Mouse (Mus musculus) liver, embryonic 12.5 days (tissue): Measurements from ENCODE around the gene Zdhhc14. TPM values are rescaled to one million over a fixed set of nuclear protein-coding genes. Genes with fewer than 3 reads are reported as not detected.

Source experiments
- ATAC-seq: fragments of 200-750 bp; cut with Nextera tagmentation; 2 replicates; pipeline ENCODE4 v1.8.0; 2017; ENCODE audit warnings: moderate number of reproducible peaks, mild to moderate bottlenecking, moderate library complexity
- H3K27ac ChIP-seq: fragments of 300-500 bp; sonication (generic); 2 replicates; pipeline ENCODE4 v1.5.1; 2016; ENCODE audit warnings: mild to moderate bottlenecking
- H3K27me3 ChIP-seq: fragments of 300-500 bp; sonication (generic); replicated peaks from 2 replicates; pipeline ENCODE4 v1.6.1; 2016; ENCODE audit warnings: mild to moderate bottlenecking, moderate library complexity
- H3K36me3 ChIP-seq: fragments of 300-500 bp; sonication (generic); 2 replicates; pipeline ENCODE4 v1.6.1; 2016; ENCODE audit warnings: mild to moderate bottlenecking, moderate library complexity
- H3K4me1 ChIP-seq: fragments of 300-500 bp; sonication (generic); 2 replicates; pipeline ENCODE4 v1.6.1; 2016
- H3K4me2 ChIP-seq: fragments of 300-500 bp; sonication (generic); 2 replicates; pipeline ENCODE4 v1.6.1; 2016; ENCODE audit warnings: mild to moderate bottlenecking, moderate library complexity
- H3K4me3 ChIP-seq: fragments of 300-500 bp; sonication (generic); 2 replicates; pipeline ENCODE4 v1.5.1; 2016; ENCODE audit warnings: mild to moderate bottlenecking, moderate library complexity
- H3K9ac ChIP-seq: fragments of 300-500 bp; sonication (generic); 2 replicates; pipeline ENCODE4 v1.6.1; 2016; ENCODE audit warnings: mild to moderate bottlenecking, moderate library complexity
- H3K9me3 ChIP-seq: fragments of 300-500 bp; sonication (generic); replicated peaks from 2 replicates; pipeline ENCODE4 v1.6.1; 2016; ENCODE audit warnings: mild to moderate bottlenecking, moderate library complexity
- WGBS: fragments of 180-500 bp; shearing (Covaris S2); methylation state at CpG from one replicate; pipeline ENCODE4 v1.1.7; 2016; ENCODE audit not compliant: insufficient replicate concordance; 5-methylcytosine and 5-hydroxymethylcytosine counted together
- polyA plus RNA-seq: library from polyadenylated mRNA; unstranded; fragments of >200 nt; fragmentation: Nextera tagmentation; extraction: Ambion mirVana; gene quantifications from 2 replicates; pipeline ENCODE4 v1.2.1, GENCODE M21; 2016

Zdhhc14 gene
- polyA plus RNA-seq, 1 experiment from 2014 or later, result 10.6 TPM

- H3K9me3 ChIP-seq, result no peaks in the 10 kb centered on the region
- no peak for ATAC-seq
- H3K27me3 ChIP-seq, result no peaks in the 10 kb centered on the region
- H3K4me3 ChIP-seq, result no peak overlapping the region
- no peak overlapping the region for H3K27ac ChIP-seq
- 75% methylated on average over 12 of the region's 12 CpGs for WGBS
- H3K9ac ChIP-seq, result no peak overlapping the region
- H3K36me3 ChIP-seq, result no peaks in the 10 kb centered on the region
- H3K4me2 ChIP-seq, result no peak overlapping the region
- no peaks in the 10 kb centered on the region for H3K4me1 ChIP-seq
Observed at GRCm38 (mm10) chr17:5583472-5584145, 91.3 kb downstream of the Zdhhc14 start.

- Histone ChIP-seq H3K4me2 (no peak overlapping the region), H3K36me3 (no peaks in the 10 kb centered on the region), H3K4me1 (0 out of 2 replicates have a peak, but pooled peaks cover 3% of the 10 kb centered on the region), H3K9me3 (no peaks in the 10 kb centered on the region), H3K27ac (no peak overlapping the region), H3K27me3 (no peaks in the 10 kb centered on the region), H3K4me3 (no peak overlapping the region), H3K9ac (no peak overlapping the region)
- ATAC-seq, result no peak
- WGBS, result 52% methylated on average over 6 of the region's 6 CpGs
Observed at GRCm38 (mm10) chr17:5591604-5592209, 99.3 kb downstream of the Zdhhc14 start.

- H3K4me2 ChIP-seq, result no peak overlapping the region
- no peak overlapping the region for H3K9ac ChIP-seq
- no peaks in the 10 kb centered on the region for H3K36me3 ChIP-seq
- no peaks in the 10 kb centered on the region for H3K27me3 ChIP-seq
- H3K9me3 ChIP-seq, result no peaks in the 10 kb centered on the region
- H3K27ac ChIP-seq, result no peak overlapping the region
- WGBS, result 70% methylated on average over 2 of the region's 2 CpGs
- 0 out of 2 replicates have a peak, but pooled peaks cover 3% of the 10 kb centered on the region for H3K4me1 ChIP-seq
- no peak overlapping the region for H3K4me3 ChIP-seq
- no peak for ATAC-seq
Observed at GRCm38 (mm10) chr17:5593071-5593470, 100.7 kb downstream of the Zdhhc14 start.

GRCm38 (mm10) chr17:5595068-5595467, 102.7 kb downstream of the Zdhhc14 start:
- Histone ChIP-seq H3K36me3 (no peaks in the 10 kb centered on the region), H3K27me3 (no peaks in the 10 kb centered on the region), H3K9ac (no peak overlapping the region), H3K4me1 (0 out of 2 replicates have a peak, but pooled peaks cover 3% of the 10 kb centered on the region), H3K9me3 (no peaks in the 10 kb centered on the region), H3K27ac (no peak overlapping the region), H3K4me3 (no peak overlapping the region), H3K4me2 (no peak overlapping the region)
- 79% methylated on average over 5 of the region's 5 CpGs for WGBS
- no peak for ATAC-seq

GRCm38 (mm10) chr17:5596490-5596889, 104.1 kb downstream of the Zdhhc14 start:
- no peak for ATAC-seq
- H3K4me1 ChIP-seq, result 0 out of 2 replicates have a peak, but pooled peaks cover 3% of the 10 kb centered on the region
- no peaks in the 10 kb centered on the region for H3K36me3 ChIP-seq
- no peaks in the 10 kb centered on the region for H3K27me3 ChIP-seq
- no peaks in the 10 kb centered on the region for H3K9me3 ChIP-seq
- WGBS, result 23% methylated on average over 3 of the region's 3 CpGs
- H3K4me3 ChIP-seq, result no peak overlapping the region
- no peak overlapping the region for H3K4me2 ChIP-seq
- no peak overlapping the region for H3K9ac ChIP-seq
- H3K27ac ChIP-seq, result no peak overlapping the region

- H3K9me3 ChIP-seq, result no peaks in the 10 kb centered on the region
- WGBS, result 82% methylated on average over 4 of the region's 4 CpGs
- H3K27me3 ChIP-seq, result no peaks in the 10 kb centered on the region
- H3K4me2 ChIP-seq, result no peak overlapping the region
- H3K4me1 ChIP-seq, result 0 out of 2 replicates have a peak, but pooled peaks cover 3% of the 10 kb centered on the region
- no peak overlapping the region for H3K27ac ChIP-seq
- no peak overlapping the region for H3K9ac ChIP-seq
- H3K36me3 ChIP-seq, result no peaks in the 10 kb centered on the region
- ATAC-seq, result no peak
- H3K4me3 ChIP-seq, result no peak overlapping the region
Observed at GRCm38 (mm10) chr17:5598999-5599398, 106.6 kb downstream of the Zdhhc14 start.

- ATAC-seq, result no peak
- Histone ChIP-seq H3K27ac (no peak overlapping the region), H3K9ac (no peak overlapping the region), H3K4me3 (no peak overlapping the region), H3K9me3 (no peaks in the 10 kb centered on the region), H3K4me2 (no peak overlapping the region), H3K4me1 (peaks cover 9% of the 10 kb centered on the region; the same call in 1 of the 2 replicates), H3K27me3 (no peaks in the 10 kb centered on the region), H3K36me3 (no peaks in the 10 kb centered on the region)
- 74% methylated on average over 8 of the region's 8 CpGs for WGBS
Observed at GRCm38 (mm10) chr17:5600505-5601027, 108.2 kb downstream of the Zdhhc14 start.

- Histone ChIP-seq H3K27me3 (no peaks in the 10 kb centered on the region), H3K4me2 (no peak overlapping the region), H3K4me1 (peaks cover 14% of the 10 kb centered on the region; the same call in 1 of the 2 replicates), H3K27ac (no peak overlapping the region), H3K9me3 (no peaks in the 10 kb centered on the region), H3K4me3 (no peak overlapping the region), H3K9ac (no peak overlapping the region), H3K36me3 (no peaks in the 10 kb centered on the region)
- 48% methylated on average over 6 of the region's 6 CpGs for WGBS
- no peak for ATAC-seq
Observed at GRCm38 (mm10) chr17:5601953-5602352, 109.6 kb downstream of the Zdhhc14 start.

- H3K4me1 ChIP-seq, result peaks cover 14% of the 10 kb centered on the region; the same call in 1 of the 2 replicates
- H3K4me2 ChIP-seq, result no peak overlapping the region
- H3K9ac ChIP-seq, result no peak overlapping the region
- H3K27me3 ChIP-seq, result no peaks in the 10 kb centered on the region
- H3K36me3 ChIP-seq, result no peaks in the 10 kb centered on the region
- 67% methylated on average over 8 of the region's 8 CpGs for WGBS
- 0 out of 2 replicates have a peak overlapping the region, but pooled peaks have one; percentile 20 for H3K27ac ChIP-seq
- H3K9me3 ChIP-seq, result no peaks in the 10 kb centered on the region
- ATAC-seq, result no peak
- H3K4me3 ChIP-seq, result no peak overlapping the region
Observed at GRCm38 (mm10) chr17:5606151-5606591, 113.8 kb downstream of the Zdhhc14 start.

GRCm38 (mm10) chr17:5607352-5607751, 115.0 kb downstream of the Zdhhc14 start:
- no peak overlapping the region for H3K4me2 ChIP-seq
- H3K4me1 ChIP-seq, result peaks cover 14% of the 10 kb centered on the region; the same call in 1 of the 2 replicates
- no peak for ATAC-seq
- no peak overlapping the region for H3K4me3 ChIP-seq
- H3K9ac ChIP-seq, result no peak overlapping the region
- 86% methylated on average over 7 of the region's 7 CpGs for whole genome bisulfite sequencing
- no peak overlapping the region for H3K27ac ChIP-seq
- no peaks in the 10 kb centered on the region for H3K9me3 ChIP-seq
- no peaks in the 10 kb centered on the region for H3K36me3 ChIP-seq
- H3K27me3 ChIP-seq, result no peaks in the 10 kb centered on the region

GRCm38 (mm10) chr17:5609875-5610552, 117.7 kb downstream of the Zdhhc14 start:
- Histone ChIP-seq H3K4me1 (peaks cover 23% of the 10 kb centered on the region), H3K9ac (no peak overlapping the region), H3K36me3 (no peaks in the 10 kb centered on the region), H3K4me3 (no peak overlapping the region), H3K9me3 (no peaks in the 10 kb centered on the region), H3K4me2 (no peak overlapping the region), H3K27me3 (no peaks in the 10 kb centered on the region), H3K27ac (no peak overlapping the region)
- WGBS, result 77% methylated on average over 4 of the region's 4 CpGs
- 0 out of 2 replicates have a peak, but pooled peaks have one; percentile 36 for ATAC-seq

GRCm38 (mm10) chr17:5612236-5612635, 119.9 kb downstream of the Zdhhc14 start:
- 62% methylated on average over 4 of the region's 4 CpGs for whole genome bisulfite sequencing
- Histone ChIP-seq H3K9me3 (no peaks in the 10 kb centered on the region), H3K4me1 (peaks cover 22% of the 10 kb centered on the region), H3K36me3 (no peaks in the 10 kb centered on the region), H3K4me2 (no peak overlapping the region), H3K27me3 (no peaks in the 10 kb centered on the region), H3K9ac (no peak overlapping the region), H3K27ac (no peak overlapping the region), H3K4me3 (no peak overlapping the region)
- ATAC-seq, result no peak
